Mouse (Mus musculus) olfactory bulb, adult 2 months (tissue): Measurements from ENCODE around the gene Tctn1. TPM values are rescaled to one million over a fixed set of nuclear protein-coding genes. Genes with fewer than 3 reads are reported as not detected.

Source experiments
- H3K27ac ChIP-seq: fragments of 200-500 bp; 2 replicates; pipeline ENCODE4 v1.5.1; 2012; ENCODE audit warnings: low read depth, low read length; ENCODE audit not compliant: insufficient read depth
- H3K4me1 ChIP-seq: fragments of 200-500 bp; 2 replicates; pipeline ENCODE4 v1.6.1; 2012; ENCODE audit warnings: low read length; ENCODE audit not compliant: control insufficient read depth, insufficient read depth
- H3K4me3 ChIP-seq: fragments of 200-500 bp; 2 replicates; pipeline ENCODE4 v1.5.1; 2012; ENCODE audit warnings: mild to moderate bottlenecking, low read depth, low read length, moderate library complexity; ENCODE audit not compliant: insufficient read depth
- CTCF ChIP-seq: fragments of 200-500 bp; IDR thresholded peaks from 2 replicates; pipeline ENCODE4 v1.5.1; 2012; ENCODE audit warnings: low read depth, mild to moderate bottlenecking, low read length, moderate library complexity; ENCODE audit not compliant: insufficient read depth
- POLR2A ChIP-seq: fragments of 200-500 bp; IDR thresholded peaks from 2 replicates; pipeline ENCODE4 v1.6.1; 2012; ENCODE audit warnings: mild to moderate bottlenecking, low read depth, low read length, moderate library complexity; ENCODE audit not compliant: insufficient read depth
- WGBS: fragments of 180-500 bp; shearing (Covaris S2); methylation state at CpG from one replicate; pipeline ENCODE4 v1.1.7; 2018; 5-methylcytosine and 5-hydroxymethylcytosine counted together
- polyA plus RNA-seq: library from polyadenylated mRNA; stranded (reverse); fragments of >200 nt; gene quantifications from 2 replicates; pipeline ENCODE4 v1.2.4, GENCODE M21; 2012; ENCODE audit warnings: low replicate concordance; ENCODE audit not compliant: missing spikeins, insufficient read depth, insufficient read length

Tctn1 gene
- polyA plus RNA-seq, 1 experiment = not detected

DNA sequence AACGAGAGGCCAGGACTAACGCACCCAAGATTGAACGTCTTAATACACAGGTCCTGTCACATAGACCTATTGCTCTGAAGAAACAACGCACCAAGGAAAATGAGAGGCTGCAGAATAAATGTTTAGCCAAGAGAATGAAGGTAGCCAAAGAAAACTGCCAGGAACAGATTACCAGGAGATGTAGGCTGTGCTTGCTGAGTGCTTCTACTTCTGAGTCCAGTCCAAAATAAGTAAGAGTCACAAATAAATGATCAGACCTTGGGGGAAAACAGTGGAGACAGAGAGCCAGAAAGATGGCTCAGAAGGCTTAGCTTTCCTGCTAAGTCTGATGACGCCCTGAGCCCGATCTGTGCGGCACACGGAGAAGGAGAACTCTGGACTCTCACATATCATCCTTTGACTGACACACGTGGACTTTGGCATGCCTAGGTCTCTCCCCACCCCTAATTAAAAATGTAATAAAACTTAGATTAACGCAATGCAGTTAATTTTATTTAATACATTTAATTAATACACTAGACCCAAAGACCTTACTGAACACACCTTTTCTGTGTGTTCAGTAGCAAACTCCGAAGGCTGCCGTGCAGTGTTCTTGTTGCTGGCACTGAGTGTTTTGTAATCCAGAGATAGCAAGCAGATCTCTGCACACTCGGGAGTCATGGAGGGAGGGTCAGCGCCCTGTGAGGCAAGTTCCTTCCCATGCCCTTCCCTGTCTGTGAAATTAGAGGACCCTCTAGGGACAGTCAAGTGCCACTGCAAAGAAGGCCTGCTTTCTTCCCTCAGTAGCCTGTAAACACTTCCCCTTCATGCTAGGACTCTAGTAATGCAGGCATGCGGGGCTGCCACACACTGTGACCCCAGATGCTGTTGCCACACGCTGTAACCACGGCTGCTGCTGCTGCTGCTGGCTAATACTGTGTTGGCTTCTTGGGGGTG is 38.8 kb upstream of the Tctn1 start:
- TF ChIP-seq CTCF (no peak), POLR2A (no peak)
- Histone ChIP-seq H3K4me1 (peaks cover 42% of the 10 kb centered on the region), H3K4me3 (no peak overlapping the region), H3K27ac (peak overlapping the region; percentile 63)
- 50% methylated on average over 17 of the region's 17 CpGs for WGBS

DNA sequence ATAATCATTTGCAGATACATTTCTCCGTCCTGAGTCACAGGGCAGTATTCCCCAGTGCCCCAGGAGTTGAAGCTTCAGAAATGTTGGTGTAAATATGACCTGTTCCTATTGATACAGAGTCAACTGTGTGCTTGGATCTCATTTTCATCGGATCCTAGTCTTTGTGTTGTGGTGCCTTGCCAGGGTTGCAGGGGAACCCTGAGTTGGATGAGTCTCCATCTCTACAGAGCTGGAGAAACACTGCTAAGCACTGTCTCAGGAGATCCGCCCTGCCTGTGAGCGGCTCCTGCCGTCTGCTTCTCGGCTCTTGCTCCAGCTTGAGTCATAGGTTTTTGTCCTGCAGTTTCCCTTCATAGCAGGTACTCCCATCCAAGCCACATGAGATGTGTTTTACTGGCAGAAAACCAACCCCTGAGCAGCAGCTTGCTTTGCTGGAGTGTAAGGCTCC is 35.8 kb upstream of the Tctn1 start:
- WGBS = 51% methylated on average over 6 of the region's 6 CpGs
- no peak for TF ChIP-seq POLR2A
- no peak for TF ChIP-seq CTCF
- no peak overlapping the region for H3K4me3 ChIP-seq
- H3K4me1 ChIP-seq = peaks cover 41% of the 10 kb centered on the region
- H3K27ac ChIP-seq = no peak overlapping the region; the same call in 1 of the 2 replicates

DNA sequence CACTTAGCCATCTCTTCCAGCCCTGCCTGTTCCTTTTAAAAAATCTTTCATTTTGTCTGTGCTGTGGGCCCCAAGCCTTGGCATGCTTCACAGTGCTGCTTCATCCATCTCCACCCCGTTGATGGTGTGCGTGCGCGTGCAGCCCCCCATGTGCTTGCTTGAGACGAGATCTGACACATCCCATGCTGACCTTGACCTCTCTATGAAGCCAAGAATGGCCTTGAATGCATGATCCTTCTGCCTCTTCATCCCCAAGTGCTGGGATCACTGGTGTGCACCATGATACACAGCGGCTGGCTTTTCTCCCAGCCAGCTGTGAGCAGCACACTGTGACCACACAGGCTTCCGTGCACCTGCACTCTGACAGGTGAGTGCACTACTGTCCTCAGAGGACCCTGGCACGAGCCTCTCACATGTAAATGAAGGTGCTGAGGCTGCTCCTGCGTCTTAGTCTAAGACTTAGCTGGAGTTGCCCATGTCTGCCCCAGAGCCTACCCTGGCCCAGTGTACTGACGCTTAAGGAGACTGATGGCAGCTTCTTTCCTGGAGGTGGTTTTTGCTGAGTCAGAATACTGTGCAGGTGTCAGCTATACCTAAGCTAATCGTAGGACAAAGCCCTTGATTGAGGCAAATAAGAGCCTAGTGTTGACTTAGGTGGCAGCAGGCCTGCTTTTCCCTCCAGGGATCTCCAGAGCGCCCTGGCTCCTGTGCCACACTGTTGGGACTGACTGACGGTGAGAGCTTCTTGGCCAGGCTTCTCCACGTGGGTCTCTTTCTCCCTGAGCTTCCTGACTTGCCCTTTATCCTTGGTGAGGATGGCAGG is 31.1 kb upstream of the Tctn1 start:
- H3K27ac ChIP-seq = no peak overlapping the region
- TF ChIP-seq POLR2A (no peak), CTCF (no peak)
- H3K4me1 ChIP-seq = peaks cover 41% of the 10 kb centered on the region
- no peak overlapping the region for H3K4me3 ChIP-seq
- 66% methylated on average over 14 of the region's 14 CpGs for WGBS

DNA sequence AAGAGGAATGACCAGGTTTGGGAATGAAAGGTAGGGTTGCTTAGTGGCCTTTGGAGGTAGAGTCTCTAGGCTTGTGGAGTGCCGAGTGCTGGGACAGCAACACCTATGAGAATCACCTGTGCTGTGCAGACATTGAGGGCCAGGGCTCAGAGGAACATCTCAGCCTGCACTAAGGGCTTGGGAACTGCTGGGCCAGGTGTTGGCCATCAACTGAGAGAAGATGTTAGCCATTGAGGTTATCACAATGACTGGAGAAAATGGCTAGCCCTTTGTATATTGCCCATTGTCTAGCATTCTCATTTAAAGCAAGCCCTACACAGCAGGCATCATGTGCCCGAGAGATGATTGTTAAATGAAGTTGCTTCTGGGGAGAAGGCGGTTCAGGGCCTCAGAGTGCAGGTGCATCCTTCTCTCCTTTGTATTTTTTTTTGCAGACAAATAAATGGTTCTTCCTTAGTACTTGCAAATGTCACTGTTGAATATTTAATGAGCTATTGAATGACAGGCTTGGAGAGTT is 30.0 kb upstream of the Tctn1 start:
- Histone ChIP-seq H3K4me1 (peaks cover 34% of the 10 kb centered on the region), H3K27ac (no peak overlapping the region), H3K4me3 (no peak overlapping the region)
- 48% methylated on average over 3 of the region's 3 CpGs for WGBS
- no peak for TF ChIP-seq CTCF
- no peak for TF ChIP-seq POLR2A

DNA sequence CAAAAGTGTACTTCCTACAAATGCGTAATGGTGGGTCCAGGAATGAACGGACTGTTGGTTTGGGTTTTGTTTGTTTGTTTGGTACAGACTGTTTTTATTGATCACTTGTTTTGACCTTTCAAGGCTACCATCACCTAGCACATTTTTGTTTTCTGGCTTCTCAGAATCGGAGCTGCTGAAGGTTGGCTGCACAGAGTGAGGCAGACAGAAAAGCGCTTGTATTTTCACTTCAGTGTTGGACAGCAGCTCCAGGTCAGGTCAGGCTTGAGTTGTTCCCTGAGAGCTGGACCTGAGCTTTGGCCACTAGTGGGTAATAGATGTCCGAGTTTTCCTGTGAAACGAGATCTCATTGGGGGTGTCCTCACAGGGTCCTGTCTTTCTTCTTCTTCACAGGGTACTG is 28.9 kb upstream of the Tctn1 start:
- Histone ChIP-seq H3K4me1 (peaks cover 36% of the 10 kb centered on the region), H3K27ac (no peak overlapping the region), H3K4me3 (no peak overlapping the region)
- 66% methylated on average over 6 of the region's 6 CpGs for WGBS
- TF ChIP-seq POLR2A (no peak), CTCF (no peak)

GRCm38 (mm10) chr5:122291553-122292339 is 27.5 kb upstream of the Tctn1 start:
- no peak overlapping the region for H3K4me3 ChIP-seq
- peaks cover 42% of the 10 kb centered on the region for H3K4me1 ChIP-seq
- 61% methylated on average over 17 of the region's 17 CpGs for WGBS
- H3K27ac ChIP-seq = no peak overlapping the region
- TF ChIP-seq POLR2A (no peak), CTCF (no peak)

GRCm38 (mm10) chr5:122291149-122291548 is 26.9 kb upstream of the Tctn1 start:
- no peak for TF ChIP-seq POLR2A
- TF ChIP-seq CTCF = no peak
- Histone ChIP-seq H3K27ac (no peak overlapping the region), H3K4me1 (peaks cover 44% of the 10 kb centered on the region), H3K4me3 (no peak overlapping the region)
- 65% methylated on average over 6 of the region's 6 CpGs for WGBS

DNA sequence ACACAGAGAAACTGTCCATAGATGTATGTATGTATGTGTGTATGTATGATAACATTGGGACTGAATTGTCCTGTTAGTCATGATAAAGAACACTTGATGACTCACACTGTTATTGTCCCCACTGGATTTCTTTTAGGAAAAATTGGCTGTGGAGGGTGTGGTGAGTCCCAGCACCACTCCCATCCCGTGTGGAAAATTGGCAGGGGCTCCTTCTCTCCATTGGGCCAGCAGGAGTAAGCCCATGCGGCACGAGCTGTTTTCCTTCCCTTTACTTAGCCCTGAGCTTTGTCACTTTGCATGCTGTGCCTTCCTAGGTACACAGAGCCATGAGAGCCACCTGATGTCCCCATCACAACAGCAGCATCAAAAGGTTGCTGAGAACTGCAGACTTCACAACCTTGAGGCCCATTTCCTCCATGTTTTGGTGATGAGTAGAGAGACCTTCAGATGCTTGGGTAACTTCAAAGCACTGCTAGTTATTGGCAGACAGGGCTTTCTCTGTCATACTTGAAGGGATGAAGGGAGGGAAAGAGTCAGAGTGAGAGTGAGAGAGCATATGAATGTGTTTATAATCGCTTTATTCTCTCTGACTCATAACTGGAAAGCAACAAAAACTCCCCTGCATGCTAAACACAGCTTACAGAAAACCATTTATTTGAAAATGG is 24.0 kb upstream of the Tctn1 start:
- no peak overlapping the region for H3K4me3 ChIP-seq
- H3K4me1 ChIP-seq = peaks cover 24% of the 10 kb centered on the region
- WGBS = 32% methylated on average over 4 of the region's 4 CpGs
- TF ChIP-seq CTCF (no peak), POLR2A (no peak)
- peak overlapping the region; percentile 46; the same call in 1 of the 2 replicates for H3K27ac ChIP-seq
